Mouse (Mus musculus) retina, postnatal 7 days (tissue): ENCODE data around the gene Srrm3.

Source experiments
- DNase-seq: peaks from one replicate; pipeline ENCODE4 v3.0.0-alpha.2; 2012; ENCODE audit warnings: low read depth, low spot score

The Srrm3 gene

GRCm38 (mm10) chr5:135904259-135904658, 97.6 kb downstream of the Srrm3 start:
- no peak for DNase-seq

- DNase-seq: no peak
These were observed 98.9 kb downstream of the Srrm3 start for GRCm38 (mm10) chr5:135905320-135906225.

GRCm38 (mm10) chr5:135906846-135907245, 100.2 kb downstream of the Srrm3 start:
- no peak for DNase-seq

GRCm38 (mm10) chr5:135907256-135907655, 100.6 kb downstream of the Srrm3 start:
- no peak for DNase-seq

GRCm38 (mm10) chr5:135908185-135908584, 101.5 kb downstream of the Srrm3 start:
- DNase-seq: no peak

- no peak for DNase-seq
These were observed 102.3 kb downstream of the Srrm3 start for GRCm38 (mm10) chr5:135908989-135909388.

GRCm38 (mm10) chr5:135909646-135910045, 103.0 kb downstream of the Srrm3 start:
- DNase-seq: no peak

- no peak for DNase-seq
These were observed 104.1 kb downstream of the Srrm3 start for GRCm38 (mm10) chr5:135910813-135911212.

GRCm38 (mm10) chr5:135911633-135912220, 105.0 kb downstream of the Srrm3 start:
- no peak for DNase-seq

- no peak for DNase-seq
These were observed 106.5 kb downstream of the Srrm3 start for GRCm38 (mm10) chr5:135913201-135913600.

- DNase-seq: no peak
These were observed 107.5 kb downstream of the Srrm3 start for GRCm38 (mm10) chr5:135914156-135914555.

GRCm38 (mm10) chr5:135916051-135916565, 109.4 kb downstream of the Srrm3 start:
- DNase-seq: no peak

GRCm38 (mm10) chr5:135916601-135917000, 109.9 kb downstream of the Srrm3 start:
- no peak for DNase-seq

- no peak for DNase-seq
These were observed 110.8 kb downstream of the Srrm3 start for GRCm38 (mm10) chr5:135917327-135918058.

- DNase-seq: no peak
These were observed 111.4 kb downstream of the Srrm3 start for GRCm38 (mm10) chr5:135918059-135918437.

- no peak for DNase-seq
These were observed 111.9 kb downstream of the Srrm3 start for GRCm38 (mm10) chr5:135918593-135918992.

- DNase-seq: no peak
These were observed 113.2 kb downstream of the Srrm3 start for GRCm38 (mm10) chr5:135919902-135920301.

- no peak for DNase-seq
These were observed 117.2 kb downstream of the Srrm3 start for GRCm38 (mm10) chr5:135923901-135924300.
